Mouse (Mus musculus) erythroid progenitor cell, adult 5-6 weeks (primary cell): ENCODE data around the gene Fbxl13. TPM values are rescaled to one million over a fixed set of nuclear protein-coding genes. Genes with fewer than 3 reads are reported as not detected.

ENCODE experiments used
- ATAC-seq: replicated peaks from 2 replicates; pipeline ENCODE4 v1.8.0; 2016; ENCODE audit warnings: moderate number of reproducible peaks, mild to moderate bottlenecking, moderate TSS enrichment, inconsistent platforms; ENCODE audit not compliant: poor library complexity, low FRiP score, severe bottlenecking
- total RNA-seq, 2 experiments: library from RNA; stranded (forward) in 1 of 2; stranded (reverse) in 1 of 2; fragments of 150-400 nt in 1 of 2; fragments of 186-747, 209-891 nt in 1 of 2; gene quantifications; 2 replicates each; pipeline versions ENCODE4 v1.2.3 to v1.2.4; 2015 to 2017; ENCODE audit warnings: low replicate concordance in 2 of 2

Gene Fbxl13
- total RNA-seq (2015; ENCODE audit: low replicate concordance) (not detected in 2 replicates), total RNA-seq (2017; ENCODE audit: low replicate concordance) (not detected in 2 replicates)

DNA sequence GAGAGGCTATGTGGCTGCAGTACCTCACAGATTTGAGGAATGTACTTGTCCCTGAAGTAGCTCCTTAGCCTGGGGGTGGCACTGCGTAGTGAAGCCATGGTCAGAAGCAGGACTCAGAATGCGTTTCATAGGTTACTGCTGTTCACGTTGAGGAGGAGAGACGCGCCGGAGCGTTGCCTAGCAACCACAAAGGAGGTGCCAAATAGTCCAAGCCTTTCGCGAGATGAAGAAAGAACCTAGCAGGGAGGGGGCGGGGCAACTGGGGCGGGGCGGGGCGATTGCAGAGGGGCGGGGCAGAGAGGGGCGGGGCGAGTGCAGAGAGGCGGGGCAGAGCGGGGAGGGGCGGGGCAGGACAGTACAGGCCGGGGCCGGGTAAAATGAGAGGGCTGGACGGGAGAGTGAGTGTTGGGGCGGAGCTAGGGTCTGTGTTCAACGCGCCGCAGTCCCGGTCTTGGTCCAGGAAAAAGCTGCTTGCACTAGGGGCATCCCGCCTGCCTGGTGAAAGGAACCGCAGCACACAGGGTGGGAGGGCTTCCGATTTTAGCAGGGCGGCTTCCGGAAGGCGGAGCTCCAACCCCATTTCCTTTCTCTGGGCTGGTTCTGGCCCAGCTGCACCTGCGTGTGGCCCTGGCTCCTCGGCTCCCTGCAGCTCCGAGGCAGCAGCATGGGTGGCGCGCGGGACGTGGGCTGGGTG is at the start of gene Fbxl13, which contains the start of gene Armc10:
Fbxl13 (minus strand) TSS at position 196 of the 694 bp plus-strand sequence.
Armc10 (plus strand) TSS at position 375 of the 694 bp plus-strand sequence.
- peak; percentile 87 for ATAC-seq

DNA sequence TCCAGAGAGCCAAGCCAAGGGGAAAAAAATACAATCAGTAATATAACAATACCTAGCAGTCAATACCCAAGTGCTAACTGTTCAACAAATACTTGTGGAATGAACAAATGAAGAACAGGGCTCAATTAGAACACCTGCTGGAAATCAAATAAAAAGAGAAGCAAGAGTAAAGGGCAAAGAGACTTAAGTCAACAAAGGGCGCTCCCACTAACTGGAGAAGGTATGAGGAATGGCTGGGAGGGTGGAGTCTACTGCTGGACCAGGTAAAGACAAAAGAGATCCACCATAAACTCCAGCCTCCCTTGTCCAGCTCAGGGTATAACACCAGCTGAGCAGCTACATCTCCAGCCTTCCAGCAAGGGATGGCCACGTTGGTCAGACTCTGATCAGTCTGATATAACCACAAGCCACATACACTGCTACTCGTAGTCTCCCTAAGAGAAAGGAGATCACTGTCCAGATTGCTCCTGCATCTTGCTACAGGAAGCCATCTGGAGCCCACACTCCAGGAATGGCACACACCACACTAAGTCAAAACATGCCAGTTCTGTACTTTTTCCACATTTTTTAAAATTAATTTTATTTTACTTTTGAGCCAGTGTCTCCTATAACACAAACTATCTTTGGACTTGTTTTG is 49.5 kb upstream of the Fbxl13 start:
- no peak for ATAC-seq

DNA sequence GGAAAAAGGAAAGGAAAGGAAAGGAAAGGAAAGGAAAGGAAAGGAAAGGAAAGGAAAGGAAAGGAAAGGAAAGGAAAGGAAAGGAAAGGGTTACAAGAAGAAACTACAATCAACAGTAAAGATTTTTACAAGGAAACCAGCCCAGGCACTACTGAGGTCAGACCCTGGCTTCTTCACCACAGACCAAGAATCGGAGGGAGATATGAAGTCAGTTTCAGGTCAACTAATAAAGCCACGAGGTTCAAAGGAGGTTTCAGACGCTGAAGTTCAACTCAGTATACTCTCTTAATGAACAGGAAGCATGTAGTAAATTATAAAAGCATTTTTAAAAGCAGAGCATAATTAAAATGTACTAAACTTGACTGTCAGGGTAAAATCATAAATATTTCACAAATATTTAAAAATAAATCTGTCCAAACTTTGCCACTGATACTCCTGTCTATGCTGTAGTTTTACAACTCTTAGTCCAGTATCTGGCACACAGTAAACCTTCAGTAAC is 48.0 kb upstream of the Fbxl13 start:
- no peak for ATAC-seq

DNA sequence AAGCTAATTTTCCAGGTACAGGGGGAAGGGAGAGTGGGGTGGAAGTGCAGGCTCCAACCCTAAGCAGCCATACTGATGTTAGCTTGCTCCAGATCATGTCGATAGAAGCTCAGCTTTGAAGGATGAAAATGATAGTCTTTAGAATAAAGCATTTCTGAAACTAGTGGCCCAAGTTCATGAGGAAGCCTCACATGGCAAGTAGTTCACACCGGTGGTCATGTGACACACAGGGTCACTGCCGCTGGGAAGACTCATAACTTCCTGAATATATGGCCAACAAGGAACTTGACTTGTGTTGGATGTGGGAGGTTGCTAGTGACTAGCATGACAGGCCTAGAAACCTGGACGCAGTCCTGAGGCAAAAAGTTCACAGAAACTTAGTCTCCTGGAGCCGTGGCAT is 46.8 kb upstream of the Fbxl13 start:
- no peak for ATAC-seq

DNA sequence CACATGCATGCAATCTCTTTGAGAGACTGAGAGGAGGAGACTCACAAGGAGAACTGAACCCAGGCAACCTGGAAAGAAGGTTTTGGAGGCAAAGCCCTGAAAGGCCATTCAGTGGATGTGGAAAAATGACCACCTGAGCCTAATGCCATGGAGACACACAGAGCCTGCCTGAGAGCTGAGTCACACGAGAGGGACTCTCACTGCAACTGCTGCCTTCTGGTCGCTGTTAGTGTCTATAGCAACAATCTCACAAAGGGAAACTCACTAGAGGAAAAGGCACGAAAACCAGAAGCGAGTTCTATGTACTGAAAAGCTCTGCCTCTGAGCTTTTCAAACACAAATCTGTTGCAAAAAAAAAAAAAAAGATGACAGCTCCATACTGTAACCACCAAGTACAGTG is 41.6 kb upstream of the Fbxl13 start:
- ATAC-seq = no peak

DNA sequence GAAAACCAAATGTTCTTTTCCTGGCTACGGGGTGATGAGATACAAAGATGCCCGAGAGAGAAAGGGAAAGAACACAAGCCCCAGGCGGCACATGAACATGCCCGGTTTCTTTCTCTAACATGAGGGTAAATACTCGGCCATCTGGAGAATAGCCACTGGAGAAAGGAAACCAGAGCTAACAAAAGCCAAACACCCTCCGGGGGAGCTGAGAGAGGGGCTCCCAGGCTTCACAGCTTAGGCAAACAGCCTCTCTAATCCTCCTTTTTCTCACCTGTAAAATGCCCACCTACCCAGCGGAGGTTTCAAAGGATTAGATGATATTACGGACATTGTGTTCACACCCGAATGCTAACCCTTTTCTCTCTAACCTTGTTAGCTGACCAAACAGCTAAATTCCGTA is 39.6 kb upstream of the Fbxl13 start:
- no peak for ATAC-seq

DNA sequence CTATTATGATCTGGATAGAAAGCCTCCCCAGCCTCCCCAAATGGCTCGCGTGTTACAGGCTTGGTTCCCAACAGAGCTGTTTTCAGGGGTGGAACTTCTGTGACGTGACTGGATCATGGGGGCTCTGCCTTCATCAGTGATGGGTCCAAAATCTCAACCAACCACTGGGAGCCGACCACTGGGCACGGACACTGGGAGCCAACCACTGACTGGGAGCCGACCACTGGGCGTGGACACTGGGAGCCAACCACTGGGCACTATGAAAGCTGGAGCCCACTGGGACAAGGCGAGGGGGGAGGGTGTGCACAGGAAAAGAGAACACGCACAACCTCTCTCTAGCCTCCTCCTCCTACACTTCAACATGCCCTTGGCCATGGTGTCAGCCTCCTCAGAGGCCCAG is 38.4 kb upstream of the Fbxl13 start:
- ATAC-seq = no peak

DNA sequence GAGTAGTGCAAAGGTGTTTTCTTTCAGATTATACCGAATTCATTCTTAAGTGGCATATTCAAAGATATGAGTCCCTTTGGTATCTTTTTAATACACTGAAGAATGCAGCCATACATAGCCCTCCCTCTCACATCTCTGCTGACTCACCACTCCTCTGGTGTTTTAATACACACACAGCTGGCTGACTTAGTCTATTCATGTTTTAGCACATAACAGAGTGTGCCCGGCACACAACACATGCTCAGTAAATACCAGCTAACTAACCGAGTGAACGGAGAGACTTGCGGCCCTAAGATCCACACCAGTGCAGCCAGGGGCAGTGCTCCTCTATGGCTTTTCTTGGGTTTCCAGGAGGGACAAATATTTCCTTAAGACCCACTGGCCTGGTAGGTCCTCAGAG is 35.5 kb upstream of the Fbxl13 start:
- ATAC-seq = no peak

DNA sequence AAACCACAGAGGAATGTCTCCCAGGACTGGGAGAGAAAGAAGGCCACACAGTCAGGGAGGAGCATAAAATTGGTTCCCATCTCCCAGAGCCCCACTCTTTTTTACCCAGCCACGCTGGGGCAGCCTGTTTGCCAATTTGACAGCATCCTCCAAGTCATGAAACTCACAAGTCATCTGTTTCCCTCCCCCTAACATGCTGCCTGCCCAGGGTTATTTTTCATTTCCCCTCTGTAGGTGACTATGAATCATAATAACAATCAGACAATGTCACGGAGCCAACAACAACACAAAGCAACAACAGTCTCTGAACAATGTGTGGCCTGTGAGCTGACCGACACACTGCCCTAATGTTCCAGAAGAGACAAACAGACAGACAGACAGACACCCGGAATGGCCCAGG is 34.6 kb upstream of the Fbxl13 start:
- ATAC-seq = no peak

DNA sequence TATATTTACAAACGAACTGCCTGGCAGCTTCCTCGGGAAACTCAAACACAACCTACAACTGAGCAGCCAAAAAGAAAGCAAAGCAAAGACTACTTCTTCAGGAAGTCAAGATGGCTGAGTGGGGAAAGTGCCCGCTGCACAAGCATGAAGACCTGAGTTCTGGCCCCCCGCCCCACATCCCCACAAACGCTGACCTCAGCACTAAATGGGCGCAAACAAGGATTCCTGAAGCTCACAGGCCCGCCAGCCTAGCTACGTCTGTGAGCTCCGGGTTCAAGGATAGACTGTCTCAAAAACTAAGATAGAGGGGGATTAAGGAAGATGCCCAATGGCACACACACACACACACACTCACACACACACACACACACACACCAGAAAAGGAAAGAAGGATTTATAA is 32.9 kb upstream of the Fbxl13 start:
- no peak for ATAC-seq

DNA sequence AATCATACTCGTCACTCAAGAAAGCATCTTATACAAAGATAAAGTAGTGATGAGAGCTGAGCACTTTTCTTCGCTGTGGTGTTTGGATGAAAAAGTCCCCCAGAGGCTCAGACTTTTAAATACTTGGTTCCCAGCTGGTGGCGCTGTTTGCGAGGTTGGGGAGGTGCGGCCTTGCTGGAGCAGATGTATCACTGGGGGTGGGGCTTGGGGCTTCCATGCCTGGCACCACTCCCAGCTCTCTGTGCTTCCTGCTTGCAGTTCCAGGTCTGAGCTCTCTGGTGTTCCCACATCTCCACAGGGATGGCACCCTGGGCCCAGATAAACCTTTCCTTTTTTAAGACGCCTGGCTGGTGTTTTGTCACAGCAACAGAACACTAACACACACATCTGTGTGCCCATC is 32.5 kb upstream of the Fbxl13 start:
- no peak for ATAC-seq

DNA sequence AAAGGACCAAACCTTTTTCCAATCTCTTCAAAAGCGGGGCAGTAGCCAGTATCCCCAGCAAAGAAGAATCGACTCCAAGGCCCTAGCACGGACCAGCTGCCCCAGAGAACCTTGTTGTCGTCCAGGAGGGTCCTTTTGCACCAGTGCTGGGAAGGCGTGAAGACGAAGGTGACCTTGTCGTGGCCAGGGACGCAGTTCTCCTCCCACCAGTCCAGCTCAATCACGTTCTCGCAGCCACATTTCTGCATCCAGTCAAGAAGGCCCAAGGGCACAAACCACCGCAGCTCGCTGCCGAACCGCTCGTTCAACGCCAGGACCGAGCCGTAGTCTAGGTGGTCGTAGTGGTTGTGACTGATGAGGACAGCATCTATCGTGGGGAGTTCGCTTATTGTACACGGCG is 30.1 kb upstream of the Fbxl13 start:
- no peak for ATAC-seq

DNA sequence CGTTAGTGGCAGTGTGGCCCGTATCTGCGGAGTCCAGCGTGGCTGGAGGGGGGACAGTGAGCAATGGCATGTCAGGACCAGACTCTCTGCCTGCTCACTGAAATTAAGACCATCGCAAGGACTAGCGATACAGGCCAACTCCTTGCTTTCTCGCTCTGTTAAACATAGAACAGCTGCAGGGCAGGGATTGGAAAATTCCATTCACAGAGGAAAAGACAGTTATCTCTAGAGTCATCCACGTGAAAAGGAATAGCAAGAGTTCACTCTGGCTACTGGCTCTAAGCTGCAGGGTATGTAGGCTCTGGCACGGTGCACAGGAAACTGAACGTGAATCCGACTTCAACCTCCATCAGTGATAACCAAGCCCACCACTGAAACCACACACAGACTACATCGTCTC is 29.6 kb upstream of the Fbxl13 start:
- ATAC-seq = no peak

DNA sequence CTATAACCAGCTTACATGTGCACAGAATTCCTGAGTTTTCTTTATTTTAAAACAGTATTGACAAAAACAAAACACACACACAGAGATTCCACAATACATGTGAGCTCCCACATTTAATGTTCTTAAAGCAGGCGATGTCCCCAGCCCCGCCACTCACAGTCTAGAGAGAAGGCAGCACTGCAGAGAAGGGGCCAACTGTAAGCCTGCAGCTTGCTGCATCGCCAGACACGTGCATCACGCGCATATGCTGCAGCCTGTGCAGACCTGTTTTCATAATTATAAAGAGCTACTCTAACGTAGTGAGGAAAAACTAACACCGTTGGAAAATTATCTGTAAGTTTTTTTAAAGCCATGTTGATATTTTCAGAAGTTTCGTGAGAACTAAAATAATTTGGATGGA is 28.3 kb upstream of the Fbxl13 start:
- no peak for ATAC-seq

DNA sequence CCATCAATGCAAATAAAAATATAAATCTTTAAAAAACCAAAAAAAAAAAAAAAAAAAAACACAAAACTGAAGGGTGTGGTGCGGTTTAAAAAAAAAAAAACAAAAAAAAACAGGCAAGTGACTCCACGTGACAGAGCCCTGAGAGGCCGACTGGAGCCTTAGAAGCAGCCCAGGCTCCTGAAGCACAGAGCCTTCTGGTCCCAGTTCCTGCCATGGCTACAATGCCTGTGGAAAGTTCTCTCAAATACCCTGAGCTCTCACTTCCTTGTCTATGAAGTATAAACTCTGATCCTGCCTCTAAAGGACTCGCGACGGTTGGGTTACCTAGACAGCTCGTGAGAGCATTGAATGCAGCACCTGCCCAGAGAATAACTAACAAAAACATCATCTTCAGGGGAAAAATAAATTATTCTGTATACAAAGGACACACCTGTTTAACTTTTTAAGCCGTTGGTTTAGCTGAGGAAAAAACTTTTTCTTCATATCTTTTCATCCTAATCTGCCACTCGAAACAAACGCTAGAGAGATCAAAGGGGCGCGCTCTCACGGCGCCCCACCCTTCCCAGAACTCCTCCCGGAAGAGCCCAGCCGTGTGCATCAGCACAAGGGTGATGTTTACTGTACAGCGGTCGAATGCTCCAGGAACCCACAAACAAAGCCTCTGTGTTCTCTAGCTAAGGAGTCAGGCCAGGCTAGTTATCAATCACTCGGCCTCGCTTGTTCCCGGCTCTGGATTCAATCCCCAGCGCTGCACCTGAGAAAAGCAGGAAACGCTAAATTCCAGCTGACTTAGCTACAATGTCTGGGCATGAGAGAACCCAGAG is 27.6 kb upstream of the Fbxl13 start:
- ATAC-seq = peak; percentile 88

DNA sequence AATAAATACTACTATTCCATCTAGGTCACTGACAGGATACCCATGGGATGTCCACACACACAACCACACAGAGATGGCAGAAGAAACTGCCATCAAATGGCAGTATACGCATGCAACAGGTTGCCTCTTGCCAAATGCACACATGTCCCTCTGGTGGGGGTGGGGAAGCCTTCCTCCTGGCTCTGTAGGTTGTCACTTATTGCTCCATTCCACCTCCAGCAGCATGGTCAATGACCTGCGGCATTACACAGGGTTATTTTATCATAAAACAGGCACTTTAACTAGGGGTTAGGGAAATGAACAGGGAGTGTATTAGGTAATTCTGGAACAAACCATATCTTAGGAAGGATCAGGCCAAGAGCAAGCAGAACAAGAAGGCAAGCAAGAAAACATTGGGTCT is 23.9 kb upstream of the Fbxl13 start:
- no peak for ATAC-seq

DNA sequence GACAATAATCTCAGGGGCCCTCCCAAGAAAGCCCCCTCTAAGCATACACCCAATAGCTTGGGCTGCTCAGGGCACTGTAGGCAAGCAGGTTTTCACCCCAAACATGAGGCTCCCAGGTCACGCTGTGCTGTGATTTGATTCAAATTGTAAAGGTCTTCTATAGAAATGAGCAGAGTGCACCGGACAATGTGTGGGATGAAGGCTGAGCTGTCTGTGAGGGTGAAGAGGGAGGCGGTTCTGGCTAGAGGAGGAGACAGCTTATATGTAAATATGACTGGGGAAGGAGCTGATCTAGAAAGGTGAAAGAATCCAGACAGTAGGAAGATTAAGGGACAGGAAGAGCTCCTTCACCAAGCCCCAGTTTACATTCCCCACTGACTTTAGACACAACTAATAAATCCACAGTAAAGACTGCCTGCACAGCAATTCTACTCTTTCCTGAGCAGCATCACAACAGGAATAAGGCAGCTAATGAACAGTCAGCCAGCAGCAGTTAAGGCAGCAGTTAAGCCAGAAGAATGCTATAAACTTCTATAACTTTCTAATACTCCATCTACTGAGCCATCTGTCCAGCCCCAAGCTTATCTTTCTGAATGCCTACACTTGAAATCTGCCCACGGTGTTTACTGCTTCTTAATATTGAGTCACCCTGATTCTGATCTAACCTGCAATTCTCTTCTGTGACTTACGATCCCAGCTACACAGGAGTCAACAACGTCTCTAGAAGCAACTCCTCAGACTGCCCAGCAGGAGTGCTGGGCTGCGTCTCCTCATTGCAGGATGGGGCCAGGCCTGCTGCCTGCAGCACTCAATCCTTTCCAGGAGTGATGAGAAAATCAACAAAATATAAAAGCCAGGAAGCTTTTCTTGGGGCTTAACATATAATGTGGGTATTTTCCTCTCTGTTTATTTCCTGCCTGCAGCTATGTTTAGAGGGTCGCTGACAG is 22.0 kb upstream of the Fbxl13 start:
- no peak for ATAC-seq

DNA sequence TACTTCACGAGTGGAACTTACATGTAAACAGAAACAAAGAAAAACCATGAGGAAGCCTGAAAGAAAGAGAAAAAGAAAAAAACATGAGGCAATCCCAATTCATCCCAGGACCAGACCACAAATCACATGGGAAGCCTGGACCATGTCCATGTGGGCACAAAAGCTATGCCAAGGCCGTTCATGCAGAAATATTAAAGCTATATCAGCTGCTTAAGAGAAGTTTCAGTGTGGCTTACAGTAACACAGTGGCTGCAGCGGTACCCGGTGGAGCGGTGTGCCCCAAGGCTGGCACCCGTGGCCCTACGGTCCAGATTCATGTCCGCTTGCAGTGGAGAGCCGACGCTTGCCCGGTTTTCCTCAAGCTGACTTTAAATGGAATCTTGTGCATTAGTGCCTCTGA is 17.6 kb upstream of the Fbxl13 start:
- no peak for ATAC-seq

DNA sequence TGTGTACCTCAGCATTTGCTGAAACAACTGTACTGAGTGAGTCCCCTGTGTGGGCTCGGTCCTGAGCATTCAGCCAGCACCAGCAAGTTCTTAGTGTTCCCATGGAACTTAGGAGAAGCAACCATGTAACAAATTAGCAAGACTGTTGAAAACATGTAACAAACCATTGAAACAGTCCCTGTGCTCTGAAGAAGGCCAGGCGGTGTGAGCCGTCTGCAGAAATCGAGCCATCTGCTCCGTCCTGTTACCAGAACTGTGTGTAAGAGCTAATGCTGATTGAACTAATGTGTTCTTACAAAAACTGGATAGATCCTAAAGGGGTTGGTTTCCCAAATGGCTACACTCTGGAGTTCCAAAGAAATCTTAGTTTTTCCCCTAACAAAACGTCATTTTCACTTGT is 15.4 kb upstream of the Fbxl13 start:
- no peak for ATAC-seq
